Mouse (Mus musculus) kidney, postnatal 10 days (tissue): ENCODE results near the gene Col18a1.
A peak's percentile ranks its signal among the peaks of the same experiment; 100 is the strongest.

ENCODE experiments used
- DNase-seq: peaks from one replicate; pipeline ENCODE4 v3.0.0; 2021; ENCODE audit warnings: mixed read lengths

Gene Col18a1

DNA sequence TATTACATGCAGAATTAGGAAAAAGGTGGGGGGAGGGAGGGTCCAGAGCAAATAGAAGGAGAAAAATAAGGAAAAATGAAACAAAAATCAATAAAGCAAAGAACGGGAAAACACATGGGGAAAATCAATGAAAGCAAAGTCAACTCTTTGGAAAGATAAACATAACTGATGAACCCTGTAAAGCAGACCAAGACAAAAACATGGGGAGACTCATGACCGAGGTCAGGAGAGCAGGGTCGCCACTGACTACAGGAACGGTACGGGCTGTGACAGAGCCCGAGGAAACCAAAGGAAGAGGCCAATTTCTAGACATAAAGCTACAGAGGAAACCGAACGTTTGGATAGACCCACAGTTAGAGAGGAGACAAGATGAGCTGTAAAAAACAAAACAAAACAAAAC lies 62.7 kb downstream of the Col18a1 start:
- DNase-seq = no peak

DNA sequence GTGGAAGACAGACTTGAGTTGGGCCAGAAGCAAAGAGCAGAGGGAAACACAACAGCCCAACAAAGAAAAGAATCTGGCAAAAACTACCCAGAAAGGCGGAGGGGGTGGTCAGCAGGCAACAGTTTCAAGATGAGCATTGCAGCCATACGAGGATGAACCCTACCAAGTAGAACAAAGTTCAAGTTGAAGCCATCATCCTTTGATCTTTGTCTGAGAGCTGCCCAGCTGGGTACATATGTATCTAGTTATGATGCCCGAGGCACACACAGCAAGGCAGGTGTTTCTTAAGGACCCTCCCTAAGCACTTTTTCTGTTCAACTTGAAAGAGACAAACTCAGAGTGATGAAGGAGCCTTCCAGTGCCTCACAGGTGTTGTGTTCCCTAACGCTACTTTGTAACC lies 66.6 kb downstream of the Col18a1 start:
- DNase-seq = no peak

- DNase-seq = no peak
Observed at GRCm38 (mm10) chr10:77098619-77099018, 67.7 kb downstream of the Col18a1 start.

DNA sequence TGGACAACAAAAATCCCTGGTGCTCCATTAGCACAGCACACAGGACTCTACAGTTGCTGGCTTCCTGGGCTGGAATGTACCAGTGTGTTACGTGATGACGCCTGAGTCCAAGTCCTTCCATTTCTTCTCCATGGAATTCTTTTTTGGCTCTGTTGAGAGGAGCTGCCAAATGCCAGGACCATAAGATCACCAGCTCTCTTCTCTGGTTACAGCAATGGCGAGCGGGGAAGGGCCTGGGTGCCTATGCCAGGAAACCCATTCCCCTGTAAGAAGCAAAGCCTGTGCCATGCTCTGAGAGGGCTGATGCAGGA lies 68.5 kb downstream of the Col18a1 start:
- DNase-seq = no peak

- no peak for DNase-seq
Observed at GRCm38 (mm10) chr10:77097006-77097889, 69.1 kb downstream of the Col18a1 start.

GRCm38 (mm10) chr10:77095666-77096065 lies 70.7 kb downstream of the Col18a1 start:
- DNase-seq = no peak

DNA sequence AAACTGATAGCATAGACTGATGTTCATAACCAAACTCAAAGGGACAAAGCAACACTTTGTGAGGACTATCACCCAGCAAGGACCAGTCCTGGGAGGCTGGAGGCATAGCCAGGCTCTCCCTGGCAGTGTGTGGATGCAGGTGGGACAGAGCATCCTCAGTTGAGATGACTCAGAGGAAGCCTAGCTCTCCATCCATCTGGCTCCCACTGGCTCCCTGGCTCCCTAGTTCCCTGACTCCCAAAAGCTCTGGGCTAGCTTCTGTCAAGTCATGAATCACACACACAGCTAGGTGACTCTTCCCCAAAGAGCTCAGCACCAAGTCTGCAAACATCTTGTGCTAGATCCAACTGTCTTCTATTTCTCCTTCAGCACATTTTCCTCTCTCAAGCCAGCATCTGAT lies 72.5 kb downstream of the Col18a1 start:
- no peak for DNase-seq

DNA sequence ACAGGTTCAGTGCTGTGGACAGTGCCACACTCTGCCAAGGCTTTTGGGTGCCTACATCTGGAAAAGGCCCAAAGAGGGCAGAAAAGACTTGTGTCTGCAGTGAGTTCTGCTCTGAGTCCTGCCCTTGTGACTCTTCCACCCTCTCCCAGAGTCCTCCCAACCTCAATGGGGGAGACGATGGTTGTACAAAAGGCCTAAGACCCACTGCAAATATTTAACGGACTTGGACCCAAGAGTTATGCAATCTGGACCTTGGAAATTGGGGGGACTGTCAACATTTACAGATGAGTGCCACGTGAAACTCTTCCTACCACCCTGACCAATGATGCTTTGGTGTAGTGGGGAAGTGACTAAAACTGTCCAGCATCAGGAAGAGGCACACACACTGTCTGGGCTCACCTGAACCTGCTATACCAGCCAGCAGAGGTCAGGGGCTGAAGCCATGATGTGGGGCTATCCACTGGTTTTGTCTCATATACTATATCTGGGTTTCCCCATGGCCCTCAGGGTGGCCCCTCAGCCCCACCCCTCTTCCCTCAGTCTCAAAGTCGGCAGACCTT lies 74.7 kb downstream of the Col18a1 start:
- no peak for DNase-seq

DNA sequence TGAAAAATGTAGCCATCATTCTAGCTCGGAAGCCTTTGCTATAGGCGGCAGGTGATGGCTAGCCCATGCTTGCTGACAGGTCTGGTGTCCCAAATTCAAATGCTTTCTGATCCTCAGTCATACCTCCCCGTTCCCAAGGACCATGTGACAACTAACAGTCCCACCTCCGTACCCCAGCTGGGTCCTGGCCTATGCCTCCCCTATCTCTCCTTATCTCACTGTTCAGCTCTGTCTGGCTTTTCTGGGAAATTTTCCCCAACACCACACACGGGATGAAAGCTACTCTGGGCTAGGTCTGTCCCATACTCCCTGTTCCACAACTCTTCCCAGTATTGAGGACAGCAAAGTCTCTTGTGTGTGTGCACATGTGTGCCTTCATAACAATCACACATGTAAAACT lies 76.3 kb downstream of the Col18a1 start:
- DNase-seq = no peak

GRCm38 (mm10) chr10:77089336-77089735 lies 77.0 kb downstream of the Col18a1 start:
- DNase-seq = peak; percentile 68

DNA sequence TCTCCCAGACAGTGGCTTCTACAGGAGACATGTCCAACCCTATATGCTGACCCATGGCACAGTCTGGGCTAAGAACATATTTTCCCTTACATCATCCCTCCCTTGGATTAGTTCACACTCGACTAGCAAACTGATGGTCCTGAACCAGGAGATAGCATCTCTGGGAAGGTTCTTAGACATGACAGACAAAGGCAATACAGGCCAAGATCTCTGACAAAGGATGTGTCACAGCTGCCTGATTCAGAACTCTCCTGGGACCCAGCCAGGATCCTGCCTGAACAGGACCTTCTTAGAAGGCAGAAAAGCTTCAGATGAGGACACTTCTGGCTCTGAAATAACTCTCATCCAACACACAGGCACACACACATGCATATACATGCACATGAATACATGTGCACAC lies 81.8 kb downstream of the Col18a1 start:
- peak; percentile 65 for DNase-seq

DNA sequence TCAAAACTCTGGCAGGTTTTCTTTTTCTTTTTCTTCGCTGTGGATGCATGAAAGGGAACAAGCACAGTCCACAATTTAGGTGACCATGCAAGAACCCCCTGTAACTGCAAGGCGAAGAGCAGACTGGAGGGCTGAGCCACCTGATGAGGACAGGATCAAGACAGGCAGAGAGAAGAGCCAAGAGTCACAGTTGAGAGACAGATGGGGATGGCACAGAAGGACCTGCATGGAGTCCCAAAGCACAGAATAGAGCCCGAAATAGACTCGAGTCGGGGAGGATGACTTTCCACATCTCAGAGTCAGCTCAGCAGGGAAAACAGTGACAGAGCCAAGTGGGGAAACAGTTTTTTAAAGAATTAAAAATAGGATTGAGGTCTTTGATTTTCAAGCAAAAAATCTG lies 83.4 kb downstream of the Col18a1 start:
- no peak for DNase-seq

DNA sequence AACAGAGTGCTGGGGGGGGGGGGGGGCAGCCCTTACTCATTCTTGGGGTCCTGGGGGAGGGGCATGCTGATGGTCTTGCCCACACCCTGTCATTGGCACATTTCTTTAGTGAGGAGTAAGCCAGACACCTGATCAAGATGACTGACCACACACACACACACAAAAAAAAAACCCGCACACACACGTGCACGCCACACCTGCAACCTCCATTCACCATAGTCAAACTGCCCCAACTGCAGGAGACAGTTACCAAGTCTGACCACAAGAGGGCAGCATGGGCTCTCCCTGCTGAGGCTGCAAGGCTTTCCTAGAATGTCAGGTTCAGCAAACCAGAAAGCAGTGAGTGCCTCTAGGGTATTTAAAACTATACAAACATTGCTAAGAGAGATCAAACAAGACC lies 83.9 kb downstream of the Col18a1 start:
- DNase-seq = peak; percentile 90

DNA sequence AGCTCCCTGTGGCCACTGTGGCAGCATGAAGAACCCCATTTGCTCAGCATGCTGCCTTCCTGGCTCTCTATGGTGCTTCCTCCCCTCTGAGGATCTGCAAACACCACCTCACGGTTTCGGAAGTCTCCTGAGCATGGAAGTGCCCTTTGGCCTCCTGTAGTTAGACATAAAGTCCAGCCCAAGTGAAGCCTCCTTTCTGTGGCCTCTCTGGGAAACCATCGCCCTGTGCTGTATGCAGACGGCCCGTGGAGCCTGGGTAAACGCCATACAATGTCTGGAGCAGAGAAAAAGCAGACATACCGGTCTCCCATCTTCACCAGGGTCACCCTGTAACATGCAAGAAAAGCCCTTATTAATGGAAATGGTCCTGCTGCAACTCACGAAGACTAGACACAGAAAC lies 87.4 kb downstream of the Col18a1 start:
- DNase-seq = peak; percentile 63

- DNase-seq = no peak
Observed at GRCm38 (mm10) chr10:77078456-77078855, 87.9 kb downstream of the Col18a1 start.

DNA sequence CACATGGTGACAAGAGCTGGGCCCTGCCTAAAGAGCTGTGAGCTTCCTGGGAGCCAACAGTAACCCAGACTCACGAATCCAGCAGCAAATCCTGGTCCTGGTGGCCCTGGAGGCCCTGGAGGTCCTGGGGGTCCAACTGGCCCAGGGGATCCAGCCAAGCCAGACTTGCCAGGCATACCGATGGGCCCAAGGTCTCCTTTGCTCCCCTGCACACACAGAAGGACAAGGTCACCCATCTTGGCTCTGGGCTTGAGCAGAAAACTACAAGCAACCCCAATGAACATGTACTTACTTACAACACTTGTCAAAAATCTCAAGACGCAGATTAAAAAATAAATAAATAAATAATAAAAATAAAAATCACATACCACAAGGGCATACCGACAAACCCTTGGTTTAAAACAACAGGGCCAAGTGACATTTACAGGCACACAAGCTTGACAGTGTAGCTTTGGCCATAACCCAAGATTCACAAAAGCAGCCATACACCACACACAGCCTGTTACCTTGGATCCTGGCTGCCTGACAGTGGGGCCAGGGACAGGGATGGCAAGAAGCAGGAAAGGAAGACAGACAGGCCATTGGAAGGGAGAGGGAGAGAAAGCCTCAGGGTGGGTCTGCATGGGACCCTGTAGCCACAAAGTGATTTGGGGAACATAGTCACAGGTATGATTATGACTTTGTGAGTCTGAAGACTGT lies 91.9 kb downstream of the Col18a1 start:
- DNase-seq = no peak

DNA sequence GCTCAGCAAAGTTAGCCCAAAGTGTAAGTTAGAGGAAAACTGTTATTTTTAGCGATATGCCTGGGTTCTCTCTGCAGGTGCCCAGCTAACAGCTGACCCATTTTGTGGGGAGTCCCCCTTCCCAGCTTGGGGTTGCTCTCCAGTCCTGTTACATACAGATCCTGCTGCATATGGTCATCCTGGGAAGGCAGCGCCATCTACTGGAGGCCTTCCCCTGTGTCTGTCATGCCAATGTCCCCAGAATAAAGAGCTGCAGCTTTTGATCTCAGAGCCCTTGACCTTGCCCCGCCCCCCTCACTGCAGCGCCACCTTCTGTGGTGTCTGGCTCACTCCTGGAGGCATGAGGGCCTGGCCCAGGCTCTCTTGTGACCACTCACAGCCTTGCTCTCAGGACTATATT lies 96.3 kb downstream of the Col18a1 start:
- peak; percentile 86 for DNase-seq

GRCm38 (mm10) chr10:77068469-77068868 lies 97.9 kb downstream of the Col18a1 start:
- DNase-seq = no peak

DNA sequence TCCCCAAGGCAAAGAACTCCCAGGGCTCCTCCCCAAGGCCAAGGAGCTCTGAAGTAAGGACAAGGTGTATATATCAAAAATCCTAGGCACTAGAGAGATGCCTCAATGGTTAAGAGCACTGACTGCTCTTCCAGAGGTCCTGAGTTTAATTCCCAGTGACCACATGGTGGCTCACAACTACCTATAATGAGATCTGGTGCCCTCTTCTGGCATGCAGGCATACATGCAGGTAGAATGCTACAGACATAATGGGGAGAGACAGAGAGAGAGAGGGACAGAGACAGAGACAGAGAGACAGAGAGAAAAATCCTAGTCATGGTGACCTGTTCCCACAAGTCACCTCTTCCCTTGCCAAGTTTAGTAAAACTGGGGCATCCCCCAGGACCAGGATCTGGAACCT lies 101.7 kb downstream of the Col18a1 start:
- DNase-seq = no peak

DNA sequence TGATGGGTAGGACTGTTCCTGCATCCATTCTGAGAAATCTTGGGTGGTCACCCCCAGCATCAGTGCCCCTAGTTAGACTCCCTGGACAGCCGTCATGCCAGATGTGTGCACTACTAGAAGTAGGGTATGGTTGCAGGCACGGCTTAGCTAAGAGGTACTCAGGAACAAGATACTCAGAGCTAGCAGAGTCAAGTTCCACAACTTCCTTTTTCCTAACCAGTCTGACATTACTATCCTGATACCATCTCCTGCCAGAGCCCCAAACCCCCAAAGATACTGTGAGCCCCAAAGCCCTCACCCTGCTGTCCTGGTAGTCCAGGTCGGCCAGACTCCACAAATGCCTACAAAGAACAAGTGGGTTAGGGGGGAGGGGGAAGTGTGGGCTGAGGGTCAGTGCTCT lies 102.1 kb downstream of the Col18a1 start:
- no peak for DNase-seq

DNA sequence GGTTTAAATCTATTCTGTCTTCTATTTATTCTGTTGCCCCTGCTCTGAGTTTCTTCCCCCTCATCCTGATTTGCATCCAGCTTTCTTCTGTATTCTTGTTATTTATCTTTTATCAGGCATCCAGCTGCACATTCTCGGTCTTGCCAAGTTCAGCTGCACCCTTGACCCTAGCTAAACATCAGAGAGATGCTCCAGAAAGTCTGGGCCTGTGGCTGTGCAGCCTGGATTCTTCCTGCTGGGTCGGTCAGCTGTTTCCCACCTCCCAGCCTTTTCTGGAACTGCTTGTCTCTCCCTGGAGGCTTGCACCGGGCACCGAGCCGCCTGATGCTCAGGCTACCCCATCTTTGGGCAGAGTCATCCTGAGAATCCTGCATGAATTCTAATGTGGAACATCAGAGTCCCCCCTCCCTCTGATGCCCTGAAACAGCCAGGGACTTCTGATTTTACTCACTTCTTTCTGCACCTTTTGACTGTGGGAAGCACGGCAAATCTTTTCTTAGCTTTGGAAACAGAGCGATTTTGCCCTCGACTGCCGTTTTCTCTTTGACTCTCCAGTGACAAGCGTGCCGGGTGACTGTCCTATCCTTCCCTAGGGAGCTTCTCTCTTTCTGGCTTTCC lies 103.8 kb downstream of the Col18a1 start:
- DNase-seq = peak; percentile 86

- DNase-seq = peak; percentile 67
Observed at GRCm38 (mm10) chr10:77061426-77061825, 104.9 kb downstream of the Col18a1 start.

GRCm38 (mm10) chr10:77056768-77057167 lies 109.6 kb downstream of the Col18a1 start:
- no peak for DNase-seq

DNA sequence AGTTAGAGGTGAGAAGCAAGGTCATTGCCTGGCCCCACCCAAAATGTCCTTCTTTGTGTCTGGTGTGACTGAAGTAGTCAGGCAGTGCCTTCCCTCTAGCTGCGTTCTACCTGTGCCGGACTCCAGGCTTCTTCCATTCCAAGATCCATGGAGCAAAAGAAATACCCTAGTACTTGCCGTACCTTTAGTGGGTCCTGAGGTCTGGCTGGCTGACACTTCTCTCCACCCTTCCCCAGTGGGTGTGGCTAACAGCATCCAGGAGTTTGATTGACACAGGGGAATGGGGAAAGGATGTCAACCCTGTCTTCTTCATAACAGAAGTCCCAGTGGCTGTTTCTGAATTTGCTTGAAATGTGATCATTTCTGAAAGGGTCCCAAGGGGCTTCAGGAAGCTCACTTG lies 117.7 kb downstream of the Col18a1 start:
- DNase-seq = no peak
